Mouse (Mus musculus) cerebral cortex, adult 2 months (tissue): ENCODE data around the gene Fetub.

Experiments used
- WGBS: fragments of 180-500 bp; shearing (Covaris S2); methylation state at CpG from one replicate; pipeline ENCODE4 v1.1.7; 2018; 5-methylcytosine and 5-hydroxymethylcytosine counted together

The Fetub gene

GRCm38 (mm10) chr16:22918034-22918433, at the start of gene Fetub:
TSS of gene Fetub (plus strand) at chr16:22918334.
- 89% methylated on average over 5 of the region's 5 CpGs for WGBS

- WGBS, result 73% methylated on average over 8 of the region's 8 CpGs
These were observed 45.7 kb upstream of the Fetub start for GRCm38 (mm10) chr16:22872397-22872796.

GRCm38 (mm10) chr16:22873369-22873768, 44.8 kb upstream of the Fetub start:
- WGBS, result 70% methylated on average over 4 of the region's 4 CpGs

GRCm38 (mm10) chr16:22876218-22877043, 41.7 kb upstream of the Fetub start:
- WGBS, result 50% methylated on average over 9 of the region's 9 CpGs

- WGBS, result 34% methylated on average over 11 of the region's 11 CpGs
These were observed 40.3 kb upstream of the Fetub start for GRCm38 (mm10) chr16:22877660-22878390.

- 85% methylated on average over 7 of the region's 7 CpGs for WGBS
These were observed 39.4 kb upstream of the Fetub start for GRCm38 (mm10) chr16:22878716-22879115.

- WGBS, result 63% methylated on average over 7 of the region's 7 CpGs
These were observed 38.1 kb upstream of the Fetub start for GRCm38 (mm10) chr16:22879945-22880595.

GRCm38 (mm10) chr16:22880900-22881299, 37.2 kb upstream of the Fetub start:
- 45% methylated on average over 6 of the region's 6 CpGs for WGBS

GRCm38 (mm10) chr16:22881487-22881886, 36.6 kb upstream of the Fetub start:
- WGBS, result 75% methylated on average over 4 of the region's 4 CpGs

GRCm38 (mm10) chr16:22883441-22883840, 34.7 kb upstream of the Fetub start:
- 76% methylated on average over 5 of the region's 5 CpGs for WGBS

- 55% methylated on average over 4 of the region's 4 CpGs for WGBS
These were observed 32.8 kb upstream of the Fetub start for GRCm38 (mm10) chr16:22885356-22885755.

GRCm38 (mm10) chr16:22886726-22887125, 31.4 kb upstream of the Fetub start:
- 81% methylated on average over 3 of the region's 3 CpGs for WGBS

GRCm38 (mm10) chr16:22888835-22889234, 29.3 kb upstream of the Fetub start:
- 79% methylated on average over 4 of the region's 4 CpGs for WGBS

- 91% methylated on average over 8 of the region's 8 CpGs for WGBS
These were observed 28.4 kb upstream of the Fetub start for GRCm38 (mm10) chr16:22889716-22890115.

GRCm38 (mm10) chr16:22890683-22891510, 27.2 kb upstream of the Fetub start, which contains the start of gene Ahsg:
TSS of gene Ahsg (plus strand) at chr16:22891277.
- 71% methylated on average over 11 of the region's 11 CpGs for WGBS

- WGBS, result 94% methylated on average over 8 of the region's 8 CpGs
These were observed 26.4 kb upstream of the Fetub start for GRCm38 (mm10) chr16:22891733-22892154.

GRCm38 (mm10) chr16:22894095-22894494, 24.0 kb upstream of the Fetub start:
- 80% methylated on average over 8 of the region's 8 CpGs for WGBS

- 77% methylated on average over 2 of the region's 2 CpGs for WGBS
These were observed 21.5 kb upstream of the Fetub start for GRCm38 (mm10) chr16:22896618-22897017.

- WGBS, result 53% methylated on average over 5 of the region's 5 CpGs
These were observed 18.8 kb upstream of the Fetub start for GRCm38 (mm10) chr16:22899346-22899745.

GRCm38 (mm10) chr16:22899866-22900570, 18.1 kb upstream of the Fetub start:
- WGBS, result 93% methylated on average over 10 of the region's 10 CpGs

- 93% methylated on average over 3 of the region's 3 CpGs for WGBS
These were observed 16.8 kb upstream of the Fetub start for GRCm38 (mm10) chr16:22901326-22901725.
